Mouse (Mus musculus) spleen, adult 2 months (tissue): ENCODE results near the gene Asdurf. TPM values are rescaled to one million over a fixed set of nuclear protein-coding genes. Genes with fewer than 3 reads are reported as not detected.
"Not testable (repeated sequence)": the region's sequence is repeated elsewhere in the genome, so short reads cannot be mapped to it uniquely, and the experiment has no call there.

ENCODE experiments used
- DNase-seq, 2 experiments: peaks; one replicate each; pipeline versions ENCODE4 v3.0.0 to v3.0.0-alpha.2; 2012 to 2021; ENCODE audit warnings: low spot score in 2 of 2, low read depth in 1 of 2
- H3K27ac ChIP-seq: fragments of 200-500 bp; 2 replicates; pipeline ENCODE4 v1.5.1; 2012; ENCODE audit warnings: low read length, inconsistent platforms; ENCODE audit not compliant: insufficient read depth
- H3K27me3 ChIP-seq: fragments of 200-500 bp; 2 replicates; pipeline ENCODE4 v1.6.1; 2012; ENCODE audit warnings: mild to moderate bottlenecking, moderate library complexity, low read length, inconsistent platforms; ENCODE audit not compliant: control insufficient read depth, insufficient read depth
- H3K36me3 ChIP-seq: fragments of 200-500 bp; 2 replicates; pipeline ENCODE4 v1.6.1; 2012; ENCODE audit warnings: mild to moderate bottlenecking, low read length, inconsistent platforms; ENCODE audit not compliant: control insufficient read depth, insufficient read depth
- H3K4me1 ChIP-seq: fragments of 200-500 bp; 2 replicates; pipeline ENCODE4 v1.6.1; 2011; ENCODE audit warnings: inconsistent platforms; ENCODE audit not compliant: control insufficient read depth, insufficient read depth, insufficient read length
- H3K4me3 ChIP-seq: fragments of 200-500 bp; 2 replicates; pipeline ENCODE4 v1.5.1; 2011; ENCODE audit warnings: mild to moderate bottlenecking, inconsistent platforms; ENCODE audit not compliant: insufficient read depth, insufficient read length; ENCODE audit errors: extremely low read depth
- CTCF ChIP-seq: fragments of 200-500 bp; IDR thresholded peaks from 2 replicates; pipeline ENCODE4 v1.5.1; 2011; ENCODE audit warnings: mild to moderate bottlenecking, inconsistent platforms; ENCODE audit not compliant: insufficient read depth, insufficient read length, insufficient replicate concordance; ENCODE audit errors: extremely low read depth
- POLR2A ChIP-seq: fragments of 200-500 bp; IDR thresholded peaks from 2 replicates; pipeline ENCODE4 v1.6.1; 2011; ENCODE audit warnings: low read depth, low read length, inconsistent platforms
- WGBS: fragments of 180-500 bp; shearing (Covaris S2); methylation state at CpG from one replicate; pipeline ENCODE4 v1.1.7; 2018; 5-methylcytosine and 5-hydroxymethylcytosine counted together
- polyA plus RNA-seq: library from polyadenylated mRNA; depleted of rRNA; stranded (reverse); fragments of >200 nt; gene quantifications from 2 replicates; pipeline ENCODE4 v1.2.3, GENCODE M21; 2012

Asdurf gene
- polyA plus RNA-seq, 1 experiment = not detected

DNA sequence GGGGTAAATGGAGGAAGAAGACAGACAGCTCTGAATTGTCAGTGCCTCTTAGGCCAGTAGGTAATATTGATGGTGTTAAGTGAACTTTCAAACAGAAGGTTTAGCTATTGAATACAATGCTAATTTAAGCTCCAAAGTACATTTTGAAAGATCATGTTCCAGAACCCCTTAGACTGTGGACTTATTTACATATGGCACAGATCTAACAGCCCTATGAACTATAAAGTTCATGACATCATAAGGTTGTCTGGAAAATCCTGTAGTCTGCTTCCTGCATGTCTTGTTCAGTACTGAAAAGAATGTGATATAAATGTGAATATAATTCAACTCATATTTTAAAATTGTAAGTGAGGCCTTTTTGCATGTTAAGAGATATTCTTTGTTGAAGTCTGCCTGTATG, 6.6 kb upstream of the Asdurf start:
- TF ChIP-seq CTCF = no peak
- TF ChIP-seq POLR2A = no peak
- Histone ChIP-seq H3K27ac (no peak overlapping the region), H3K36me3 (no peaks in the 10 kb centered on the region), H3K4me3 (no peak overlapping the region), H3K27me3 (no peaks in the 10 kb centered on the region), H3K4me1 (no peaks in the 10 kb centered on the region)
- DNase-seq = no peak

GRCm38 (mm10) chr1:53341071-53341470, 11.3 kb downstream of the Asdurf start:
- TF ChIP-seq POLR2A = no peak
- TF ChIP-seq CTCF = no peak
- Histone ChIP-seq H3K4me3 (no peak overlapping the region), H3K4me1 (no peaks in the 10 kb centered on the region), H3K27me3 (no peaks in the 10 kb centered on the region), H3K36me3 (peaks cover 17% of the 10 kb centered on the region; the same call in 1 of the 2 replicates), H3K27ac (no peak overlapping the region)
- WGBS = 93% methylated on average over 2 of the region's 2 CpGs
- DNase-seq = no peak

- not testable (repeated sequence) for H3K4me1 ChIP-seq, H3K27me3 ChIP-seq, H3K36me3 ChIP-seq, H3K4me3 ChIP-seq, DNase-seq, H3K27ac ChIP-seq
- 62% methylated on average over 2 of the region's 2 CpGs for WGBS
Measured at GRCm38 (mm10) chr1:53337403-53337802, 15.0 kb downstream of the Asdurf start.

DNA sequence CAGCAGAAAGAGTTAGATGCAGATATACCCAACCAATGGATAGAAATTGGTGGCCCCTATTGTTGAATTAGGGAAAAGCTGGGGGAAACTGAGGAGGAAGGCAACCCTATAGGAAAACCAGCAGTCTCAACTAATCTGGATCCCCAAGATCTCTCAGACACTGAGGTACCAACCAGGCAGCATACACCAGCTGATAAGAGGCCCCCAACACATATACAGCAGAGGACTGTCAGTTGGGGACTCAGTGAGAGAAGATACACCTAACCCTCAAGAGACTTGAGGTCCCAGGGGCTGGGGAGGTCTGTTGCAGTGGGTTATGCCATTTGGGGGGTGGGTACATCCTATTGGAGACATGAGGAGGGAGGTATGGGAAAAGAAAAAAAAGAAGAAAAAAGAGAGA, 17.0 kb downstream of the Asdurf start:
- Histone ChIP-seq H3K27me3 (no peaks in the 10 kb centered on the region), H3K4me1 (no peaks in the 10 kb centered on the region), H3K4me3 (no peak overlapping the region), H3K36me3 (no peaks in the 10 kb centered on the region), H3K27ac (no peak overlapping the region)
- DNase-seq = no peak
- TF ChIP-seq POLR2A = no peak
- no peak for TF ChIP-seq CTCF

- H3K4me1 ChIP-seq, DNase-seq, H3K27me3 ChIP-seq, H3K36me3 ChIP-seq, H3K4me3 ChIP-seq, H3K27ac ChIP-seq: not testable (repeated sequence)
- 76% methylated on average over 5 of the region's 5 CpGs for WGBS
Measured at GRCm38 (mm10) chr1:53333527-53333926, 18.9 kb downstream of the Asdurf start.

DNA sequence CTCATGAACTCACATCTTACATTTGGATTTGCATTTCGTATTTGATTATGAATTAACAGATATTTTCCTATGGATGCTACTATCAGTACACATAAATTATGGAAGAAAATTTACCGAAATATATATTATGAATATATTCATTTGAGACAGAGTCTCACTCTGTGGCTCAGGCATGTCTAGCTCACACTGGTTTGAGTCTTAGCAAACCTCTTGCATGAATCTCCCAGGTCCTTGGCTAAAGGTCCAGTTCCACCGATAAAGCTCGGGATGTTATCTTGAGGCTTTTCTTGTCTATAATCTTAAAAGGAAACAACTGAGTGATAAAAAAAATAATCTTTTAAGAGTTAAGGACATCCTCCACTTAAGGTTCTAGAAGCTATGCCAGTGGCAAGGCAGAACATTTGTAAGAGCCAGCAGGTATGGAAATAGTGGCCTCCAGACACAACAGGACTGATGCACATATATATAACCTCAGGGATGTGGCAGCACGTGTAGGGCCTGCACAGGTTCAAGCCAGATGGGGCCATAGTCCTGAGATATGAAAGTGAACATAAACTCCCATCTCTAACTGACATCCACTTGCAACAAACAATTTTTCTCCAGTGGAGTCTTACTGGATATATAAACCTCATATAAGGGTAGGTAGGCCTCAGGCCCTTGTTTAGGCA, 27.5 kb downstream of the Asdurf start:
- WGBS = 96% methylated on average over 5 of the region's 5 CpGs
- no peak for DNase-seq
- TF ChIP-seq POLR2A = no peak
- no peak for TF ChIP-seq CTCF
- H3K36me3 ChIP-seq = peaks cover 3% of the 10 kb centered on the region; the same call in 1 of the 2 replicates
- H3K27me3 ChIP-seq = no peaks in the 10 kb centered on the region
- H3K27ac ChIP-seq = no peak overlapping the region
- no peaks in the 10 kb centered on the region for H3K4me1 ChIP-seq
- no peak overlapping the region for H3K4me3 ChIP-seq

DNA sequence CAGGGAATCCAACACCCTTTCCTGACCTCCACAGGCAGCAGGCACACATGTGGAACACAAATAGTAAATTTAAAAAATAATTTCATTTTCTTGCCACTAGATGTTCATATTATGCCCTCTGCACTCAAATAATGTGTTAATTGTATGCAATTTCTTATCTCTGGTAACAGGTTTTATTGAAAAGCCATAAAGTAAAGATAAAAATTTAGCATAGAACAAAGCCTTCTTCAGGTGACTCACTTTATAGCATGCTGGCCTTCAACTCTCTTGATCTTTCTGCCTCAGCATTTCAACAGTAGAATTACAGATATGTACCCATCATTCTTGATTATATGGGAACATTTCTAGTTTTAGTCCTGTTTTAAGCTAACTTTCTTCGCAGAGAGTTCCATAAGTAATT, 28.1 kb downstream of the Asdurf start:
- H3K27ac ChIP-seq = no peak overlapping the region
- no peak for TF ChIP-seq POLR2A
- no peak for TF ChIP-seq CTCF
- DNase-seq = no peak
- H3K36me3 ChIP-seq = peaks cover 5% of the 10 kb centered on the region; the same call in 1 of the 2 replicates
- H3K4me1 ChIP-seq = no peaks in the 10 kb centered on the region
- WGBS = 95% methylated on average over 1 of the region's 1 CpGs
- H3K27me3 ChIP-seq = no peaks in the 10 kb centered on the region
- no peak overlapping the region for H3K4me3 ChIP-seq

DNA sequence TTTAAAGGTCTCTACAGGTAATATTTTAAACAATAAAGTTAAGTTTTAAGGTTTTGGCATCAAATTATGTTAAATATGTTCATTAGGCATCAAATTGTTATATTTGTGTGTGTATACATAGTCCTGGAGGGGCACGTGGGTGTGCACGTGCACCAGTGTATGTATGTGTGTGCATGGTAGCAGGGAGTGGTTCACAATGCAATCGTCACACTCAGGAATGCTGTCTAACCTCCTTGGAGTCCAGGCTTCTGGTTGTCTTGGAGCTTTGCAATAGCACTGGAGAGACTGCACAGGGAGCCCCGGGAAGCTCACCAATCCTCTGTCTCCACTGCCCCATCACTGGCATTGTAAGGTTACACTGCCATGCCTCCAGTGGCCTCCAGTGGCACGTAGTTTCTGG, 29.2 kb downstream of the Asdurf start:
- Histone ChIP-seq H3K27me3 (no peaks in the 10 kb centered on the region), H3K4me1 (no peaks in the 10 kb centered on the region), H3K36me3 (peaks cover 5% of the 10 kb centered on the region; the same call in 1 of the 2 replicates), H3K4me3 (no peak overlapping the region), H3K27ac (no peak overlapping the region)
- no peak for DNase-seq
- TF ChIP-seq CTCF = no peak
- 98% methylated on average over 5 of the region's 5 CpGs for WGBS
